Mouse (Mus musculus): Measurements from ENCODE around the gene Kctd17. TPM values are rescaled to one million over a fixed set of nuclear protein-coding genes. Genes with fewer than 3 reads are reported as not detected.
A peak's percentile ranks its signal among the peaks of the same experiment; 100 is the strongest.

The Kctd17 gene
- total RNA-seq, 2 experiments from 2014 or later = 248 TPM

DNA sequence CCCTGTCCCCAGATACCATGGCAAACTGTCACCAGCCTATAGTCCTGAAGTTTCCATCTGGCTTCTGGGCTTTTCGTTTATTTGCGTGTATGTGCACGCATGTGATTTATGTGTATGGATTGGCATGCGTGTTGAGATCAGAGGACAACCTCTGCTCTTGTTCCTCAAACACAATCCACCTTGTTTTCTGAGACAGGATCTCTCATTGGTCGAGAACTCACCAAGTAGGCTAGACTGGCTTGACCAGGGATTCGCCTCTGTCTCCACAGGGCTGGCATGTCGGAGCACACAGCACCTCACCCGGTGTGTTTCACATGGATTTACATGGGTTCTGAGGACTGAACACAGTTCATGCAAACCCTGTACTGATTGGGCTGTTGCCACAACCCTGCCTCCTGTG is 14.2 kb upstream of the Kctd17 start:
- DNase-seq = no peak

DNA sequence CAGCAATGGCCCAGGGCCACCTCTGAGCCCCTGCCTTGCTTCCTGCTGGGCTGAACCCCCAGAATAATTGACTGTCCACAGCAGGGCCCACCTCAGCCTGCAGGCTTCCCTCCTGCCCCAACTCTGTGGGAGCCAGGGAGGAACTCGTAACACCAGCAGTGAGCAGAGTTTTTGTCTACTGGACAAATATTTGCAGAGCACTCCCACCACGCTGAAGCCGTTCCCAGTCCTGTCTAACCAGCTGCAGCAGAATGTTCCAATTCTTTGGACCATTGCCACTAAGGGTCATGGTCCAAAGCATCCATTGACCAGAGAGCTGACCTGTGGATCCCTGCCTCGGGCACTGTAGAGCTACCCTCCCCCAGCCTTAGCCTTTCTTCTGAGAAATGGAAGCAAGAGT is 11.4 kb upstream of the Kctd17 start:
- no peak for DNase-seq

DNA sequence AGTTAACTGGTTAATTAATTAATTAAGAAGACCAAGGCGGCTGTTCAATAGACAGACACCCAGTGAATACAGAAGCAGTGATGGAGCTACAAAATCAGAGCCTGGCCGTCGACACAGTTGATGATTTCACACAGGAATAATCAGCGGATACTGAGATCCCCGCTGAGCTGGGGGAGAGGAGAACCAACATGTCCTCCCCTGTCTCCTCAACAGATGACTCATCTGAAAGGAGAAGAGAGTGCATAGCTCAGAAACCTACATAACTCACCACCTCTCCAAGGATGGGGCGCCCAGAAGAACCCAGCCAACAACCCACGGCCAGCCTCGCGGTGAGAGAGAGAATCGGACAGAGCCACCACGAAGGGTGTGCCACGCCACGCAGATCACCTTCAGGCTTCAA is 8.0 kb upstream of the Kctd17 start:
- no peak for DNase-seq

DNA sequence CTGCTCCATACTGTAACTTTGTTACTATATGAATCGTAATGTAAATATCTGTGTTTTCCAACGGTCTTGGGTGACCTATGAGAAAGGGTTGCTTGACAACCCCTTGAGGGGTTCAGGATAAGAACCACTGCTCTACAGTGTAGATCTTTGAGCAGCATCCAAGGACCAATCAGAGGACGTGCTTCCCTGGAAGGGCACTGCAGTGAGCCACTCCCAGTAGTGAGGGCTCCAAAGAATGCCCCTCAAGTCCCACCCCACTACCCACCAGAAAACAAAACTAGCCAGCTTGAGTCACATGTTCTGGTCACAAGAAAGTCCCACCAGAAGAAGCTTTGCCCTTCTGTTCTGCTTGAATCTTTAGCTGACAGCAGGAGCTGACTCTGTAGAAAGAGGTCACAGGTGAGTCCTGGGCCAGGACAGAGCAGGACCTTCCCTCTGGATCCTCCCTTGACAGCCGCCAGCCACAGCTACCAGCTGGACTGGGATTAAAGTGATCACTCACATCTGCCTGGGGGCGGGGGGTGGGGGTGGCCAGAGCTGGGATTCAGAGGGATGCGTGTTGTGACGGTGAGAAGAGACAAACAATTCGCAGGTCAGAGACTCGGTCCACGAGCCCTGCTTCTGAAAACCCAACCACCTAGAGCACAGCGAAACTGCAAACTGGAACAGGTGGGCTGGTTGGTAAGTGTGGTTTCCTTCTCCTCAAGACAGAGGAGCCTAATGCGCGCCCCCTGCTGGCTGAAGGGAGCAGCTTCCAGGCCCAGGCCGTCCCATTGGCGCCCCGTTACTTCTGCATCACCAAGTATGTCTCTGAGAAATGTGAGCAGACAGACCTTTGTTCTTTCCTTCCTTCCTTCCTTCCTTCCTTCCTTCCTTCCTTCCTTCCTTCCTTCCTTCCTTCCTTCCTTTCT is 6.1 kb upstream of the Kctd17 start:
- DNase-seq = peak; percentile 76 to 80

DNA sequence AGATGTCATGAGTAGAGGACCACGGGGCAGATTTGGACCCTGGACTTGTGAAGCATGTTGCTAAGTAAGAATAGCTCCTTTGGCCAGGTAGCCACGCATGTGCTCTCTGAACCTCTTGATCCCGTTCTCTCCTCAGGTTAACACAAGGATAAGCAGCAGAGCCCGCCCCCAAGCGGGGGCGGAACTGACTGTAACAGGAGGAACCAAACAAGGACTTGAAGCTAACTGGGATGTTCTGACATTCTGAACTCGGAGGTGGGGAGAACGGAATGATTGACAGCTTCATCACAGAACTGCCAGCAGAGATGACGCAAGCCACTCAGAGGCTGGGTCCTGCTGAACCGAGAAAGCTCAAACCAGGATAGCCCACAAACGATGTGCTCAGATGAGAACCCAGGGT is 3.9 kb upstream of the Kctd17 start:
- no peak for DNase-seq

DNA sequence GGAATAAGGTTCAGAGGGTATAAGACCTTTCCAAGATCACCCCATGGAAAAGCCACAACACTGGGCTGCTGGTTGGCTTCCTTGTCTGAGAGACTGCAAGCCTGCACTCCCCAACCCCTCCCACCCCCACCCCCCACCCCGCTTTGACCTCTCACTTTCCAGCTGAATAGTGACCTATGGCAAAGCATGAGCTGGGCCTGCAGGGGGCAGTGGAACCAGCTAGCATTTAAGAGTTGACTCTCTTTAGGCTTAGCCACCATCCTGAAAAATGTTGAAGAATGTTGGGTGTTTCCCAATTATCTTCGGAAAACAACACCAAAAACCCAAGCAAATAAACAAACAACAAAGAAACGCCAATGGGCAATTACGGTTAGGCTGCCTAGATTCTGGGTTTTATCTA is 3.1 kb upstream of the Kctd17 start:
- DNase-seq = no peak

DNA sequence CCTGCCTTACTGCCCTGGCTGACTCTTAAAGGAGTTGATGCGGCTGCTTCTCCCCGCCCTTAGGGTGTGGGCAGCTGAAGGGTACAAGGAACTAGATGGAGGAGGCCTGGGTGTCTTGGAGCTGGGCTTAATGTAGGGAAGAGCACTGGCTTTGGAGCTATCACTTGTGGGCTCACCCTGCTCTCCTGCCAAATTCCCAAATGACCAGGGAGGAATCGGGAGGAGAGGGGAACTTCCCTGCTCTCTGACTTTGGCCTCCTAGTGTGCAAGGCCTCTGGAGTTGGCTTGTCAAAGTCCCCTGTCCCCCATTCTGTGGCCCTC is 735 bp downstream of the Kctd17 start:
- DNase-seq = no peak

DNA sequence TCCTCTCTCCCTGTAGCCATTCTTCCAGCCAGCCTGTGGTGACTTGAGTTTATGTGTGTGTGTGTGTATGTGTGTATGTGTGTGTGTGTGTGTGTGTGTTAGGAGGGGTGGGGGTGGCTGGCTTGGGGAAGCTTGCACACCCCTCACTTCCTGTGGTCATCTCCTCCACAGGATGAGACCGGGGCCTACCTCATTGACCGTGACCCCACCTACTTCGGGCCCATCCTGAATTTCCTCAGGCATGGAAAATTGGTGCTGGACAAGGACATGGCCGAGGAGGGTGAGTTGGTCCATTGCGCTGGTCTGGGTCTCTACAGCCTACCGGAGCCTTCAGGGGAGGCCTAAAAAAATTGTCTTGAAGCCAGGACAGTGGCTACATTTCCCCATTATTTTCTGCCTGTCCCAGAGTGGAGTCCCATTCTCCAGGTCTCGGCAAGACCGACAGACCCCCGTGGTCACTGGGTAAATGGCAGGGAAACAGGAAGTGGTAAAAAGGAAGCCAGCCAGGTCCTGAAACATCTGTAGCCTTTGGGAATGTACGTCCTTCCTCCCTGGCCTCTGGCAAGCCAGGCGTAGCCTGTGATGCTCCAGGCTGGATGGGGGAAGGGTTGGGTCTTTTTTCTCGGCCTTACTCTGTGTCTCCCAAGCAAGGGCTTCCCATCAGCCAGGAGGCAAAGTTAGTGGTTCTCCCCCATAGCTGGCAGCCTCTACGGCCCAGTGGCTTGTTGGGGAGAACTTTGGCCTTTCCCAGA is 1.7 kb downstream of the Kctd17 start:
- no peak for DNase-seq

DNA sequence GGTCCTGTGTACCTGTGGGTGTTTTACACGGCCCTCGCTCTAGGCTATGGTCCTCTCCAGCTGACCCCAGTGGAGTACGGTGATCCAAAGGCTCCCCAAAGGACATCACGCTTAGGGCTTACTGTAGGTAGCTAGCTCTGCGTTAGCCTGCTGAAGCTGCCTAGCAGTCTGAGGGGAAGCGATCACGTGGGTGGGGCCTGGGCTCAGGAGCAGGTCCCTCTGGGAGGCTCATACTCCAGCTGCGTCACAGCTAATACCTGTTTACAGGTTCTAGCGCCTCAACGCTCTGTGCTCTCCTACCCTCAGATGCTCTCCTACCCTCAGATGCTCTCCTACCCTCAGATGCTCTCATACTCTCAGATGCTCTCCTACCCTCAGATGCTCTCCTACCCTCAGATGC is 2.5 kb downstream of the Kctd17 start:
- no peak for DNase-seq

DNA sequence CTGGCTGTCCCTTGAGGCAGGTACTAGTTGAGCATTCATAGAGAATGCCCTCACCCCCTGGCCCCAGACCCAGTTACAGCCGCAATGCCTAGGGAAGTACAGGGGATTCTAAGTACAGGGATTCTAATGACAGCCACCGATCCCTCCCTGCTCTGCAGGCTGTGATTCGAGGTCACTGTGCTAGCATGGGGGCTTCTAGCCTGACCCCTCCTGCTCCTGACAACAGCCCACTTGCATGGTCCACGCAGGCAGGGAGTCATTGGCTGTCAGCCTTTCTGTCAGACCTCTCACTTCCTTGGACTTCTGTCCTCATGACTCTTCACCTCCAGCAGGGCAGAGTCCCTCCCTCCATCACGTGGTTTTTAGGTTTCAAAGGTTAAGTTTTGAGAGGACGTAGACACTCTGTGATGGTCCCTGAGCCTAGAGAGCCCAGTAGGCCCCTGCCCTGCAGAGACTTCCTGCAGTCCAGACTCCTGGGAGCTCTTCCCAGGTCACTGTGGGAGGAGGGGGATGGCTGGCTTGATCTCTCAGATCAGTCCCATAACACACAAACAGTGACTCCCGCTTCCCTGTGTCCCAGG is 3.3 kb downstream of the Kctd17 start:
- no peak for DNase-seq

DNA sequence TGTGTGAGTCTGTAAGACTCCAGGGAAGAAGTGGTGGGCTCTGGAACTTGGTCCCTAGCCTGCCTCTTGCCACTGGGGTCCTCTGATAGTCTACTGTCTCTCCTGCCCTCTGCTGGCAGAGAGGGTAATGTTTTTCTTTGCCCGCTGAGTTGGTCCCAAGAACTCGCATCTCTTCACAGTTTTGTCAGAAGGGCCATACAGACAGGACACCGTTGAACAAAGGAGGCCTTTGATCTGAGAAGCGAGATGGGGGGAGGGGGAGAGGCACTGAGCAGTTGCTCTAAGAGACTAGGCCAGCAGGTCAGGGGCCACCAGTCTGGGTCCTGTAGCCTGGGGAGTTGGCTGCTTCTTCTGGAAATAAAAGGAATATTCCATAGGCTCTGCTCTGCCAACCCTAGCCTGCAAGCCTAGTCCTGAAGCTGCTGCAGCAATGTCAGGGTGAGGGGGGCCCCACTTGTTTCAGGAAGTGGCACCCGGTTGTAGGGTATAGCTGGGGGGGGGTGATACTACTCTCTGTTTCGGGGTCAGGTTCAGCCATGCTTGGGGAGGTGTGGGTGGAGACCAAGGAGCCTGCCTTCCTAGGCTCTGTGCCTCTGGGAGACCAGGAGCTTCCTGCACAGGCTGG is 6.6 kb downstream of the Kctd17 start:
- no peak for DNase-seq

DNA sequence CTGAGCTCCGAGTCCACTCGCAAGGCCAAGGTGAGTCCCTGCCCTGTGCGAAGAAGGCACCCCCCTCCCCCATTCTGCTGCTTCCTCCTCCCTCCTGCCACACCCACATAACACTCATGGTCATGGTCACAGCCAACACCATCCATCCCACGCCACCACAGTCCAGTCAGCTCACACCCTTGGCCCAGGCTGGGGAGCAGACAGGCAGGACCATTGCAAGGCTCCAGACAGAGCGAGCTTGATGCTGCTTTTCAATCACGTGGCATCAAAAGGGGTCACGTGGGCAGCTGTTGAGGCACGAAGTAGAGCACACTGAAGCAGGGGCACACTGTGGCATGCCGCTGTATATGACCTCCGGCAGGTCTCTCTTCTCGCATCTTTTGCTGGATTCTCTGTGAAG is 7.3 kb downstream of the Kctd17 start:
- no peak for DNase-seq

DNA sequence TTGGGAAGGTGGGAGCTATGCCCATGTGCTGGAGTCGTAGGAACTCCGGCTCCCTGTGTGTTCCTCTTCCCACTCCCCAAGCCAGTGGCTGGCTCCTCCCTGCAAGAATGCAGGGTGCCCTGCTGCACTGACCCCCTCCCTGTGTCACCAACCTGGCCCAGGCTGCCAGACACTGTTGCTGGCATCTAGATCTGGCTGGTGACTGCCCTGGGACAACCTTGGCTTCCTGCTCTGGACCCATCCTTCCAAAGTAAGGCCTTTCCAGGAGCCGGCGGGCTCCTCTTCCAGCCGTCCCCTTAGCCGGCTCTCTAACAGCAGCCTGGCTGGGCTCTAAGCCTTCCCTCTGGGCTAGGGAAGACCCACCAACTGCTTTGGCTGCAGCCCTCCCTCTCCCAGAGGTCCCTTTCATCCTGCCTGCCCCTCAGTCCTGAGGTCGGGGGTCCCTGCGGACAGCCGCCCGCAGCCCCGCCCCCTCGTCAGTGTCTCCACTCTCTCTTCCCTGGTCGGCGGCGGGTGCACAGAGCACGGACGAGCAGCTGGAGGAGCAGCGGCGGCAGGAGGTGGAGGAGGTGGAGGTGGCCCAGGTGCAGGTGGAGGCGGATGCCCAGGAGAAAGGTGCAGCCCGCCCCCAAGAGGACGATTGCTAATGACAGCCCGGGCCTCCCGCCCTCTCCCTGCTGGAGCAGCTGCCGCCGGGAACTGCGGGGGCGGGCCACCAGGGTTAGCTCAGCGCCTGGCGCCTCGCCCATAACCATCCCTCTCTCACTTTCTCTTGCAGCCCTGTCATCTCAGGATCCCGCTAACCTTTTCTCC is 8.2 kb downstream of the Kctd17 start:
- peak; percentile 87 to 89 for DNase-seq

DNA sequence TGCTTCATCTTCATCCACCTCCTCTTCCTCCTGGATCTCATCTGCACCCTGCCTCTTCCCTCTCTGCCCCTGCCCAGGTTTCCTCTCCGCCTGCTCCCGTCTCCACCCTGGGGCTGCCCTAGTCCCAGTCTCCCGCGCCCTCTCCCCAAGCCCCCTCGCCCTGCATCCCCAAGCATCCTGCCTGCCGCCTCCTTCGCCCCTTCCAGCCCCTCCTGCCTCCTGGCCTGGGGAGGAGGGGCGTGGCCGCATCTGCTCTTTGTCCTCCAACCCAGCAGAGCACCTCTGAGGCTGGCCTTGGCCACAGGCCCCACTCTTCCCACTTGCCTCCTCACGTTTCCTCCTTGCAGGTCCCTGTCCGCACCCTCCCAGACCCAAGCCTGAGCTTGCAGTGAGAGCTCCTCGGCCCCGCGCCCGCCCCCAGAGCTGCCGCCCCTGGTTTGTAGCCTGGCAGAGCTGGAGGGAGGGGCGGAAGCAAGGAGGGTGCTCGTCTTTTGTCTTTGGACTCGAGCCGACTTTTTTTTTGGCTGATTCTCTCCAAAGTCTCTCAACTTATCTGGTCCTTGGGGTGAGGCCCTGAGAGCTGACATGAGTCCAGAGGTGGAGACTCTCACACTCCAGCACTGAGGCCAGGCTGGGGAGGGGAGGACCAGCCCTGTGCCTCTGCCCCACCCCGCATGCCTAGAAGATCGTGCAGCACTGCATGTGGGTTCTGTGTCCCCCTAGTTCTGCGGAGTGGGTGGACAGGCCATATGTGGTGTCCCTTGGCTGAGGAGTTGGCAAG is 9.1 kb downstream of the Kctd17 start:
- DNase-seq = peak in 1 of 2 experiments; percentile 54

DNA sequence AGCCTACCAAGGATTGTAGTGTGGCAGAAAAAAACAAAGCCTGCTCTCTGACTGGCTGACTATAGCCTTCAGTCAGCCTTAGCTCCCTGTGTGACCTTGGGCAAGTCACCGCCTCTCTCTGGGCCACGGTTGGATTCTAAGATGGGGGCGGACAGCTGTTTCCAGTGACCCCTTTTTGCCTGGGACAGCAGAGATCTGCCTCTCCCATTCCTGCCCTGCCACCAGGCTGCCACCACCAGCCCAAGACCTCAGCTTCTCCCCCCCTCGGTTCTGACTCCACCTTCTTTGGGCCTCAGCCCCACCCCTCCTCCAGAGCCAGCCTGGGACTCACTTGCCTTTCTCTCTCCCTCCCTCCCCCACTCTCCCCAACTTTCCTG is 9.6 kb downstream of the Kctd17 start:
- no peak for DNase-seq

DNA sequence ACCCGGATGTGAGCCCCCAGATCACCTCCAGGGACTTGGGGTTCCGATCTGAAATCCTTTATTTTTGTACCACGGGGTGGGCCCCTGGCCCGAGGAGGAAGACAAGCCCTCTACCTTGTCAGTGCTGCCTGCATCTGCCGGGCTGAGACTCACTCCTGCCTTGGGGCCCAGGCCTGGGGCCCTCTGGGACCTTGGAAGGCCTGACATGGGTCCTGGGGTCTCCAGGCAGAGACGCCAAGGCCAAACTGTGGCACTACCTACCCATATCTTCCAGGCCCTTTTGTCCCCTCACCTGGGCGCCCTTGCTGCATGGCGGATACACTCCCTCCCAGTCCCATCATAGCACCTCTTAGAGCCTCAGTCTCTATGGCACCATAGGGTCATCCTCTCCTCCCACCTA is 10.1 kb downstream of the Kctd17 start:
- DNase-seq = no peak

DNA sequence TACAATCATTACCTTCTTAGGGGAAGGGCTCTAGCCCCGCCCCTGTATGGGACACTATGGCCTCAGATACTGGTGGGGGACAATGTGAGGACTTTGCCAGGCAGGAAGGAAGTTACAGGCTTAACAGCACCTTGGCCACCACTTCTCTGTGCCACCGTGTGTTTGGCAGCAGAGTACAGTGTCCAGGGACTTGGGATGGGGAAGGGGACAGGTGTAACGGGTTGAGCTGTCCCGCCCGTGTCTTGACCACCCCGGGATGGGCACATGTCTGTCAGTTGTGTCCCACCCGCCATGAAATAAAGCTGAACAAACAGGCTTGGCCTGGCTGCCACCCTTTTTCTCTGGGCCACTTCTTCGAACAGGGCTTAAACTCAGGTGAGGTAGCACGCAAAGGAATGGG is 10.6 kb downstream of the Kctd17 start:
- DNase-seq = no peak

DNA sequence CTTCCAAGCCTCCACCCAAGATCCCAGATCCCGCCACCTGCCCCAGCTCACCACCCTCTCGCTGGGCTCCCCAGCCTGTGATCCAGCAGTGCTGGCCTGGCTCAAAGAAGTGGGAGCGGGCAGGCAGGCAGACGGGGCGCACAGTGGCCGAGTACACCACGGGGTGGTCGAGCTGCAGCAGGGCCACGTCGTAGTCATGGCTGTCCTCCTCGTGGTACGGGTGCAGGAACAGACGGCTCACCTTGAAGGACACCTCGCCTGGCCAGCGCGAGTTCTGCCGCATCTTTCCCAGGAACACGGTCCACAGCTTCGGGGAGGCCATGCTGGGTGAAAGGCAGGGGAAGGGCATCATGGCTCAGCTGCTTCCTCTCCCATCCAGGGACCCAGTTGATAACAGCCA is 13.9 kb downstream of the Kctd17 start:
- no peak for DNase-seq

DNA sequence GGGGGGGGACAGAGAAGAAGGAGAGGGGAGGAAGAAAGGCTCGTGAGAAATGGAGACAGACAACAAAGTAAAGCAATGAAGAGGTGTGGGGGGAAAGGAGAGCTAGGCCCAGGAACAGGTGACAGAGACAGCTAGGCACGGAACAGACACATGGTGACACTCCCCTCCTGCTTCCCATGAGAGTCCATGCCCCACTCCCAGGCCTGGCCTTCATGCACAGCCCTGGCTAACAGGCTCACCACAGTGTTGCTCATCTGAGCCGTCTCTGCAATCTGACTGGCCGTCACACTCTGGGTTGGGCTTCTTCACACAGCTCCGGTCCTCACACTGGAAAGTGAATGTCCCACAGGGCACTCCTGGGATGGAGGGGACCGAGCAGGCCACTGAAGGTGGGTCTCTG is 15.5 kb downstream of the Kctd17 start:
- no peak for DNase-seq

DNA sequence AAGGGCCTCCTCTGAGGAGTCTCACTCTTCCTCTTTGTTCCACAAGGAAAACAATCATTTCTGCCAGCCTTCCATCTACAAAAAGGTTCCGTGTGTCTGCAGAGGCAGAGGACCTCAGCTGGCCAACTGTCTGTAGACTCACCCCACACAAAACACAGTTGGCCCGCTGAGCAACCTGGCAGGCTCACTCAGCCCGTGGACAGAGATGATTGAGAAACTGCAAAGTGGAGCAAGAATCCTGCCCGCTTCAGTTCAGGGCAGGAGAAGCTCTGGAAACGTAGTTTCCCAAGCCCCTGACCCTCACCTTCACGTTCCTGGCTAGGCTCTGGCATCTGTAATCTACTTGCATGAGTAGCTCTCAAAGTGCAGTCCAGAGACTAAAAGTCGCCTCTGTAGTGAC is 18.8 kb downstream of the Kctd17 start:
- DNase-seq = no peak

DNA sequence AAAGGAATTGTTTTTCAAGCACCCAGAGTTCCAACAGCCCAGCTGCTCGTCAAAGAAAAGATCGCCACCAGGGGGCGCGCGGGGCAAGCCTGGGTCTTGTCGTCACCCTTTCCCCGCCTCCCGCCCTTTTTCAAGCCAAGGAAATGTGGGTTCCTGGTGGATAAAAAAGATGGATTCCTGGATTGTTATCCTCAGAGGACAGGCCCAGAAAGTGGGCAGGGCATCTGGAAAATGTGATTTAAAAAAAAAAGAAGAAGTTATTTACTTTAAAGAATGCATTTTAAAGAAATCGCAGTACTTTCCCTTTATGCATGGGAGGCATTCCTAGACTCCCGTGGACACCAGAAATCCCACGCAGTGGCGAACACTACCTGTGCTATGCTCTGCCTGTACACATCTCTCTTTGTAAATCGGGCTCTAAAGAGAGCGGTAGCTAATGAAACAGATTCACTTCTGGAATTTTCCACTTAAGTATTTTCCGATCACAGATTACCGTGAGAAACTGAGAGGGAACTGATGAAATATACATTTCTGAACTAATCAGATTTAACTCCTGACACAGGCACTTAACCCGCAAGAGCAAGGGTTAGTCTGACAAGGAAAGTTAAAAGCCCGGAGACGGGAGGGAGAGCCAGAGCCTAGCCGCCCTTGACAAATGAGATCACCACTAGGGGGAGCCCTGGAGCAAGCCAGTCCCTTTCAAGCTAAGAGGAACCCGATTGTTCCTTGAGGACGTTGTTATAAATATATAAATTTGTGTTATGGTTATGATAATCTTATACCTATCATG is 19.6 kb downstream of the Kctd17 start:
- peak; percentile 90 to 91 for DNase-seq

All from layer of hippocampus, postnatal 36 days (tissue).